Mouse (Mus musculus): ENCODE results near the gene Brca1. TPM values are rescaled to one million over a fixed set of nuclear protein-coding genes. Genes with fewer than 3 reads are reported as not detected.
"Not testable (repeated sequence)": the region's sequence is repeated elsewhere in the genome, so short reads cannot be mapped to it uniquely, and the experiment has no call there.

Brca1 gene
- polyA plus RNA-seq, 1 experiment from 2014 or later = 12.9 TPM

GRCm38 (mm10) chr11:101477552-101478211, 74.1 kb downstream of the Brca1 start:
- Histone ChIP-seq H3K9me3 (replicated peaks) (no peaks in the 10 kb centered on the region), H3K27me3 (no peaks in the 10 kb centered on the region), H3K4me1 (peaks cover 7% of the 10 kb centered on the region), H3K4me2 (no peak overlapping the region), H3K27ac (no peak overlapping the region), H3K4me3 (replicated peaks) (no peak overlapping the region), H3K36me3 (no peaks in the 10 kb centered on the region), H3K9ac (no peak overlapping the region)
- ATAC-seq (replicated peaks; ENCODE audit: low FRiP score) = no peak
- 68% methylated on average over 10 of the region's 10 CpGs for WGBS

DNA sequence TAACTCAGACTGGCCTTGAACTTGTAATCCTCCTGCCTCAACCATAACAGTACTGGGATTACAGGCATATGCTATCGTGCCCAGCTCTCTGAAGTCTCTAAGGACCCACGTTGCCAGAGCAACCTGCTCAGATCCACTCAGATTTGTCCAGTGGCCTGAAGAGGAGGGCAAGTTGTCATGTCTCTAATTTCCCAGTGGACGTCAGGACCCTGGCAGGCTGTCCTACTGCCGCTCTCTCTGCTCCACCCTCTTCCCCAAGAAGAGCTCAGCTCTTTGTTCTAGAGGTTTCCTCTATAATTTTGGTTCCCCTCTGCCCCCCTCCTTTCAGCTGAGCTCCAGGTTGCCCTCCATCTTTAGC, 74.6 kb downstream of the Brca1 start:
- Histone ChIP-seq H3K4me2 (no peak overlapping the region), H3K36me3 (no peaks in the 10 kb centered on the region), H3K9me3 (replicated peaks) (no peaks in the 10 kb centered on the region), H3K9ac (no peak overlapping the region), H3K27me3 (no peaks in the 10 kb centered on the region), H3K4me3 (replicated peaks) (no peak overlapping the region), H3K27ac (no peak overlapping the region), H3K4me1 (peaks cover 11% of the 10 kb centered on the region)
- WGBS = 44% methylated on average over 4 of the region's 4 CpGs
- no peak for ATAC-seq (replicated peaks; ENCODE audit: low FRiP score)

DNA sequence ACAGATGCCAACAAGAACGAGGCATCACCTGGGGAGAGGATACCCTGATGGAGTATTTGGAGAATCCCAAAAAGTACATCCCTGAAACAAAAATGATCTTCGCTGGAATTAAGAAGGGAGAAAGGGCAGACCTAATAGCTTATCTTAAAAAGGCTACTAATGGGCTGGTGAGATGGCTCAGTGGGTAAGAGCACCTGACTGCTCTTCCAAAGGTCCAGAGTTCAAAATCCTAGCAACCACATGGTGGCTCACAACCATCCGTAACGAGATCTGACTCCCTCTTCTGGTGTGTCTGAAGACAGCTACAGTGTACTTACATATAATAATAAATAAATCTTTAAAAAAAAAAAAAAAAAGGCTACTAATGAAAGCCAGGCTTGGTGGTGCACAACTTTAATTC, 75.4 kb downstream of the Brca1 start:
- H3K36me3 ChIP-seq; H3K9me3 ChIP-seq (replicated peaks); H3K9ac ChIP-seq; H3K4me3 ChIP-seq (replicated peaks); H3K4me2 ChIP-seq; ATAC-seq (replicated peaks; ENCODE audit: low FRiP score); H3K27me3 ChIP-seq; H3K27ac ChIP-seq: not testable (repeated sequence)
- H3K4me1 ChIP-seq = peaks cover 16% of the 10 kb centered on the region
- 80% methylated on average over 4 of the region's 4 CpGs for WGBS

- Histone ChIP-seq H3K27me3 (no peaks in the 10 kb centered on the region), H3K4me2 (no peak overlapping the region), H3K4me3 (replicated peaks) (no peak overlapping the region), H3K4me1 (peaks cover 15% of the 10 kb centered on the region), H3K9ac (no peak overlapping the region), H3K27ac (no peak overlapping the region), H3K9me3 (replicated peaks) (no peaks in the 10 kb centered on the region), H3K36me3 (no peaks in the 10 kb centered on the region)
- ATAC-seq (replicated peaks; ENCODE audit: low FRiP score) = no peak
- WGBS = 74% methylated on average over 5 of the region's 5 CpGs
These were observed 77.5 kb downstream of the Brca1 start for GRCm38 (mm10) chr11:101474298-101474697.

- H3K9me3 ChIP-seq (replicated peaks); H3K27me3 ChIP-seq; H3K4me3 ChIP-seq (replicated peaks); H3K4me2 ChIP-seq; ATAC-seq (replicated peaks; ENCODE audit: low FRiP score); H3K27ac ChIP-seq; H3K36me3 ChIP-seq; H3K9ac ChIP-seq: not testable (repeated sequence)
- peaks cover 16% of the 10 kb centered on the region for H3K4me1 ChIP-seq
- WGBS = 78% methylated on average over 1 of the region's 1 CpGs
These were observed 78.1 kb downstream of the Brca1 start for GRCm38 (mm10) chr11:101473686-101474085.

DNA sequence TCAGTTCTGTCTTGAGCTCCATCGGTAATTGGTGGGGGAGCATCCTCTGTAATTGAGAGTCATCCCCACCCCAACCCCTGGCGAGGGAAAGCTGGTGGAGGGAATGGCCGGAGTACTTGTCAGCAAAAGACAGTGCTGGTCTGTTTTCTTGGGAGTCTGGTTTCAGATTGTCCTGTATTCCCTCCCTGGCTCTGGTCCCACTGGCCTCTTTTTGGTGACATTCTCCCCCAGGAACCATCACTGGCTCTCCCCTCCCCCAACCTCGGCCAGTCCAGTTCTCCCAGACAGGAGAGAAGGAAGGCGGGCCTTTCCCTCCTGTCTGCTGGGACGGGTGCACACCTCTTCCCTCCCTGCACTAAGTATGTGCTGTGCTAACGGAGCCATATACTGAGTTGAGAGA, 79.4 kb downstream of the Brca1 start:
- Histone ChIP-seq H3K4me1 (peaks cover 25% of the 10 kb centered on the region), H3K36me3 (no peaks in the 10 kb centered on the region), H3K27ac (no peak overlapping the region), H3K4me2 (no peak overlapping the region), H3K9ac (no peak overlapping the region), H3K27me3 (no peaks in the 10 kb centered on the region), H3K4me3 (replicated peaks) (no peak overlapping the region), H3K9me3 (replicated peaks) (no peaks in the 10 kb centered on the region)
- WGBS = 31% methylated on average over 7 of the region's 7 CpGs
- ATAC-seq (replicated peaks; ENCODE audit: low FRiP score) = no peak

DNA sequence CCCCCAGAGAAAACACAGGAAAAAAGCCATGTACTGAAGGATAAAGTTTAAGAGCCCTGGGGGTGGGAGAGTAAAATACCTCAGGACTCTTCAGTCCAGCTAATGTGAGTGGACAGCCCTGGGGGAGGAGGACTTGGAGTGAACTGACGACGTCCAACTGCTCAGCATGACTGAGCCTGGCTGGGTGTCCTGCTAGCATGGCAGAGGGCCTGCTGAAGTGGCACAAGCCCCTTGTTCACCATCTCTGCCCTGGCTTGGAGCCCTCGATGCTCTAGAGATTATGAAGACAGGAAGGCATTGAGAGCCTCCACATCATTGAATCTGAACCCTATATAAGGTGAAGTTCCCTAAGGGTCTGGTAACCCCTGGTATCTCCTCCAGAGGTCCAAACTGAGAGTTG, 79.8 kb downstream of the Brca1 start:
- Histone ChIP-seq H3K4me3 (replicated peaks) (no peak overlapping the region), H3K4me1 (peaks cover 29% of the 10 kb centered on the region), H3K27me3 (no peaks in the 10 kb centered on the region), H3K4me2 (no peak overlapping the region), H3K9me3 (replicated peaks) (no peaks in the 10 kb centered on the region), H3K36me3 (no peaks in the 10 kb centered on the region), H3K27ac (no peak overlapping the region), H3K9ac (no peak overlapping the region)
- ATAC-seq (replicated peaks; ENCODE audit: low FRiP score) = no peak
- WGBS = 38% methylated on average over 3 of the region's 3 CpGs

GRCm38 (mm10) chr11:101470206-101470605, 81.5 kb downstream of the Brca1 start:
- 52% methylated on average over 7 of the region's 7 CpGs for WGBS
- Histone ChIP-seq H3K27ac (no peak overlapping the region), H3K9me3 (replicated peaks) (no peaks in the 10 kb centered on the region), H3K4me2 (no peak overlapping the region), H3K27me3 (no peaks in the 10 kb centered on the region), H3K4me3 (replicated peaks) (no peak overlapping the region), H3K9ac (no peak overlapping the region), H3K4me1 (peaks cover 41% of the 10 kb centered on the region), H3K36me3 (no peaks in the 10 kb centered on the region)
- ATAC-seq (replicated peaks; ENCODE audit: low FRiP score) = no peak

DNA sequence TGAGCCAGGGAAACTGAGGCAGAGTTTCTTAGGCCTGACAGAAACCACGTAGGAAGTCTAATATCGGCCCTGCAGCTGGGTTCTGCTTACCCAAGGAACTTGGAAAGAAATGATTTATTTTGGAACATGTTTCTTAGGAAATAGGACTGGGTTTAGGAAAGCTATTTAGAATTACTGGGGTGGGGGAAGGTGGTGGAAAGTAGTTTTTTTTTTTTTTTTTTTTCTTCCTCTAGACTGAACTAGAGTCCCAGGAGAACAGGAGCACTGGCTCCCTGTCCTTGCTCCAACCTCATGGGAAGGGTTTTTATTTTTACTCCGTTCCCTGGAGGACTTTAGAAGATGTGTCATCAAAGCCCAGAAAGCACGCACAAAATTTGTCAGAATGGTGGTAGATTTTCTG, 82.6 kb downstream of the Brca1 start:
- Histone ChIP-seq H3K4me3 (replicated peaks) (peak overlapping the region; percentile 82), H3K27ac (no peak overlapping the region), H3K9ac (no peak overlapping the region; the same call in 1 of the 2 replicates), H3K4me1 (peaks cover 52% of the 10 kb centered on the region), H3K36me3 (no peaks in the 10 kb centered on the region), H3K9me3 (replicated peaks) (no peaks in the 10 kb centered on the region), H3K27me3 (no peaks in the 10 kb centered on the region), H3K4me2 (peak overlapping the region; percentile 99)
- ATAC-seq (replicated peaks; ENCODE audit: low FRiP score) = no peak
- WGBS = 54% methylated on average over 4 of the region's 4 CpGs

- Histone ChIP-seq H3K36me3 (no peaks in the 10 kb centered on the region), H3K4me1 (peaks cover 56% of the 10 kb centered on the region), H3K4me3 (replicated peaks) (peak overlapping the region; percentile 82), H3K4me2 (peak overlapping the region; percentile 99), H3K27ac (0 out of 2 replicates have a peak overlapping the region, but pooled peaks have one; percentile 77), H3K27me3 (no peaks in the 10 kb centered on the region), H3K9me3 (replicated peaks) (no peaks in the 10 kb centered on the region), H3K9ac (peak overlapping the region; percentile 73)
- ATAC-seq (replicated peaks; ENCODE audit: low FRiP score) = no peak
- 6% methylated on average over 13 of the region's 13 CpGs for WGBS
These were observed 83.0 kb downstream of the Brca1 start for GRCm38 (mm10) chr11:101468731-101469130.

- peak overlapping the region; percentile 77 for H3K27ac ChIP-seq
- H3K4me2 ChIP-seq = peak overlapping the region; percentile 99
- no peaks in the 10 kb centered on the region for H3K36me3 ChIP-seq
- no peaks in the 10 kb centered on the region for H3K27me3 ChIP-seq
- WGBS = 1% methylated on average over 31 of the region's 31 CpGs
- H3K4me3 ChIP-seq (replicated peaks) = peak overlapping the region; percentile 82
- peak overlapping the region; percentile 73 for H3K9ac ChIP-seq
- peaks cover 61% of the 10 kb centered on the region for H3K4me1 ChIP-seq
- H3K9me3 ChIP-seq (replicated peaks) = no peaks in the 10 kb centered on the region
- ATAC-seq (replicated peaks; ENCODE audit: low FRiP score) = peak; percentile 37
These were observed 83.5 kb downstream of the Brca1 start for GRCm38 (mm10) chr11:101468263-101468688.

DNA sequence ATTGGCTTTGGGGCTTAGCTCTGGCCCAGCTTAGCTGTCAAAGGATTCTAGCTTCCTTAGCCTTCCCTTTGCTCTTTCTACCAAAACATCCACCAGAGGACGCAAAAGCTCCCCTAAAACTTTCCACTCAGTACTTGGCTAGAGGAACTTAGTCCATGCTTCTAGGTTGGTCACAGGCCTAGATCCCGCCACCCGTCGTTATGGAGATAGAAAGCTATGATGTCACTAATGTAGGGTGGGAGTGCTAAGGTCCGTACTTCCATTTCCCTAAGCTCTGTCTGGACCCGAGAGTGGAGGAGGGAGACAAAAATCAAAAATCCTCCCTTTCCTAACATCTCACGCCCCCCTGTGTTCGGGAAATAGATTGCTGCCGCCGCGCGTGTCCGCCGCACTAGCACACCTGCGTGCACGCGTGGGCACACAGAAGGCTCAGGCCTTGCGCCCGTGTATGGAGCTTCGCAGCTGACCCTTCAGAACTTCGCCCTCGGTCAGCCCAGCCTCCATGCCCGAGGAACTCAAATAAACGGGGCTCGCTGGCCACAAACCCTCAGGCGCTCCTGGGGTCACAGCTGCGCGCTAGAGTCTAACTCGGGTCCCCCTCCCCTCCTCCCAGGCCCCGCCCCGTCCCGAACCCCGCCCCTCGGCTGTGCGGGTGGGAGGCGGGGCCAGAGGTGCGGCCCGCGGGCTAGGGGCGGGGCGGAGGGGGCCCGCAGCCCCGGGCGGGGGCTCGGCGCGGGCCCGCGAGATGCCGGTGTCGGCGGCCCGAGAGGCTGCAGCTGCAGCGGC, 84.1 kb downstream of the Brca1 start:
- H3K27ac ChIP-seq = peak overlapping the region; percentile 77
- ATAC-seq (replicated peaks; ENCODE audit: low FRiP score) = peak; percentile 78
- WGBS = under 1% methylated on average over 48 of the region's 54 CpGs
- H3K36me3 ChIP-seq = 0 out of 2 replicates have a peak, but pooled peaks cover under 1% of the 10 kb centered on the region
- peak overlapping the region; percentile 99 for H3K4me2 ChIP-seq
- no peaks in the 10 kb centered on the region for H3K27me3 ChIP-seq
- H3K9ac ChIP-seq = peak overlapping the region; percentile 73
- H3K4me3 ChIP-seq (replicated peaks) = peak overlapping the region; percentile 82
- no peaks in the 10 kb centered on the region for H3K9me3 ChIP-seq (replicated peaks)
- H3K4me1 ChIP-seq = peaks cover 67% of the 10 kb centered on the region
